Mouse (Mus musculus) embryonic fibroblast, embryonic 13.5 days (primary cell): Measurements from ENCODE around the gene Acad11. TPM values are rescaled to one million over a fixed set of nuclear protein-coding genes. Genes with fewer than 3 reads are reported as not detected.

Source experiments
- H3K27ac ChIP-seq: 2 replicates; pipeline ENCODE4 v1.5.1; 2012; ENCODE audit warnings: low read length, control low read depth, inconsistent platforms; ENCODE audit not compliant: insufficient read depth
- H3K4me1 ChIP-seq: 2 replicates; pipeline ENCODE4 v1.6.1; 2011; ENCODE audit warnings: low read length; ENCODE audit not compliant: control insufficient read depth, insufficient read depth
- H3K4me3 ChIP-seq: 2 replicates; pipeline ENCODE4 v1.5.1; 2011; ENCODE audit warnings: mild to moderate bottlenecking, control low read depth, low read length; ENCODE audit not compliant: insufficient read depth
- CTCF ChIP-seq: IDR thresholded peaks from 2 replicates; pipeline ENCODE4 v1.5.1; 2011; ENCODE audit warnings: mild to moderate bottlenecking, control low read depth, low read length, moderate library complexity, borderline replicate concordance; ENCODE audit not compliant: insufficient read depth
- POLR2A ChIP-seq: IDR thresholded peaks from 2 replicates; pipeline ENCODE4 v1.6.1; 2011; ENCODE audit warnings: low read depth, mild to moderate bottlenecking, control low read depth, low read length, moderate library complexity
- polyA plus RNA-seq: library from polyadenylated mRNA; stranded (reverse); fragments of >200 nt; gene quantifications from 2 replicates; pipeline ENCODE4 v1.2.4, GENCODE M21; 2011; ENCODE audit warnings: low read depth; ENCODE audit not compliant: missing spikeins, insufficient read length

The Acad11 gene
- 14.0 and 14.5 TPM in 2 replicates for polyA plus RNA-seq

- peak within 1 kb of the TSS; percentile 97 for H3K4me3 ChIP-seq
- TF ChIP-seq CTCF (no peak), POLR2A (peak; percentile 91)
- H3K4me1 ChIP-seq = peaks cover 3% of the 10 kb centered on the region; the same call in 1 of the 2 replicates
- H3K27ac ChIP-seq = no peak within 1 kb of the TSS
Observed at GRCm38 (mm10) chr9:104063244-104063961, at the start of gene Acad11. Acad11 (plus strand) TSS chr9:104063377.

GRCm38 (mm10) chr9:104014526-104014925 is 48.7 kb upstream of the Acad11 start:
- Histone ChIP-seq H3K4me3 (no peak overlapping the region), H3K4me1 (no peaks in the 10 kb centered on the region), H3K27ac (no peak overlapping the region)
- TF ChIP-seq CTCF = no peak
- TF ChIP-seq POLR2A = no peak

GRCm38 (mm10) chr9:104021026-104021425 is 42.2 kb upstream of the Acad11 start:
- TF ChIP-seq CTCF (no peak), POLR2A (no peak)
- Histone ChIP-seq H3K4me3 (no peak overlapping the region), H3K27ac (no peak overlapping the region), H3K4me1 (no peaks in the 10 kb centered on the region)

DNA sequence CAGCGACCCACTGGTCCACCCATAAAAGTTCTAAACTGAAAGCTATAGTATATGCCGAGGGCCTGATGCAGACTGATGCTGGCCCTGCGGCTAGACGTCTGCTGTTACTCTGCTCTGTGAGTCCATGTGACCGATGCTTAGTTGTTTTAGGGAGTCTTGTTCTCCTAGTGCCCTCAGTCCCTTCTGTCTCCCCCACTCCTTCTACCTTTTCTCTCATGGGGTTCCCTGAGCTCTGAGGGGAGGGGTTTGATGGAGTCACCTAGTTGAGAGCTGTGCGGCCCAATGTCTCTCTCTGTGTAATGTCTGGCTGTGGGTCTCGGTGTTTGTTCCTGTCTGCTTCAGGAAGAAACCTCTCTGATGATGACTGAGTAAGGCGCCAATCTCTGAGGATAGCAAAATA is 36.0 kb upstream of the Acad11 start:
- TF ChIP-seq CTCF (no peak), POLR2A (no peak)
- no peak overlapping the region for H3K4me3 ChIP-seq
- H3K4me1 ChIP-seq = no peaks in the 10 kb centered on the region
- H3K27ac ChIP-seq = no peak overlapping the region

GRCm38 (mm10) chr9:104029861-104030260 is 33.3 kb upstream of the Acad11 start:
- H3K4me1 ChIP-seq = no peaks in the 10 kb centered on the region
- H3K4me3 ChIP-seq = no peak overlapping the region
- TF ChIP-seq POLR2A = no peak
- no peak for TF ChIP-seq CTCF
- no peak overlapping the region for H3K27ac ChIP-seq

DNA sequence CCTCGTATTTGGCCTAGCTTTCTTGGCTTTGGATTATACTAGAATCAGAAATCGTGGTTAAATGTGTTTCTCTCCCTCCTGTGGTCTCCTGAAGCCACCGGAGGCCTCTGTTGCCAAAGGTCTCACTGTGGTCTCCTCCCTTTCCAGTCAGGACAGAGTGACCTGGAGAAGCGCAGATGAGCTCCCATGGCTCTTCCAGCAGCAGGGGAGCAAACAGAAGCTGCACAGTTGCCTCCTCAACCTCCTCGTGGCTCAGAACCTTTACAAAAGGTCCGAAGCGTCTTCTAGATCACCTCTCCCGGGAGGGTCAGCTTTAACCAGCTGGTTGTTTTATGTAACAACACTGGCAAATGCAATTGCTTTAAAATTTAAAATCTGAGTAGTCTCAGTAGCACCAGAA is 28.9 kb upstream of the Acad11 start:
- no peak overlapping the region for H3K4me3 ChIP-seq
- no peak for TF ChIP-seq CTCF
- no peak for TF ChIP-seq POLR2A

GRCm38 (mm10) chr9:104034718-104035117 is 28.5 kb upstream of the Acad11 start:
- Histone ChIP-seq H3K4me1 (no peaks in the 10 kb centered on the region), H3K27ac (no peak overlapping the region), H3K4me3 (no peak overlapping the region)
- TF ChIP-seq POLR2A (no peak), CTCF (no peak)

More for the DNA sequence above, 28.9 kb upstream of the Acad11 start:
- no peak overlapping the region for H3K27ac ChIP-seq
- H3K4me1 ChIP-seq = no peaks in the 10 kb centered on the region

GRCm38 (mm10) chr9:104035261-104036015 is 27.7 kb upstream of the Acad11 start:
- Histone ChIP-seq H3K27ac (no peak overlapping the region), H3K4me3 (no peak overlapping the region), H3K4me1 (no peaks in the 10 kb centered on the region)
- no peak for TF ChIP-seq POLR2A
- peak; percentile 78; the same call in 1 of the 2 replicates for TF ChIP-seq CTCF

DNA sequence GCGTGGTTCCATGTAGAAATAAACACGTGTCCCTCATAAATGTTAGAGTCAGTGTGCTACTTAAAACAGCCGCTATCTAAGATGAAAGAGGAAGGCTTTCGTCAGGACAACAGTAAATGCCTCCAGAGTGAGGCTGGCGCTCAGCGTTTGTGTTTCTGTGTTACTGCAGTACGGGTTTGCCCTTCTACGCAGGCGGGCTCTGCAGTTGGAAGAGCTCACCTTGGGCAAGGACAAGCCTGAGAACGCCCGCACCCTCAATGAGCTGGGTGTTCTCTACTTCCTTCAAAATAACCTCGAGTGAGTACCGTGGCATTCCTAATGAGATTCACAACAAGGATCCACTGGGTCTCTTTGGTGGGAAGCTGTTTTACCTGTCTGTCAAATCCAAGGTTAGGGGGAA is 24.9 kb upstream of the Acad11 start:
- Histone ChIP-seq H3K4me1 (no peaks in the 10 kb centered on the region), H3K4me3 (no peak overlapping the region), H3K27ac (no peak overlapping the region)
- TF ChIP-seq POLR2A (no peak), CTCF (no peak)

DNA sequence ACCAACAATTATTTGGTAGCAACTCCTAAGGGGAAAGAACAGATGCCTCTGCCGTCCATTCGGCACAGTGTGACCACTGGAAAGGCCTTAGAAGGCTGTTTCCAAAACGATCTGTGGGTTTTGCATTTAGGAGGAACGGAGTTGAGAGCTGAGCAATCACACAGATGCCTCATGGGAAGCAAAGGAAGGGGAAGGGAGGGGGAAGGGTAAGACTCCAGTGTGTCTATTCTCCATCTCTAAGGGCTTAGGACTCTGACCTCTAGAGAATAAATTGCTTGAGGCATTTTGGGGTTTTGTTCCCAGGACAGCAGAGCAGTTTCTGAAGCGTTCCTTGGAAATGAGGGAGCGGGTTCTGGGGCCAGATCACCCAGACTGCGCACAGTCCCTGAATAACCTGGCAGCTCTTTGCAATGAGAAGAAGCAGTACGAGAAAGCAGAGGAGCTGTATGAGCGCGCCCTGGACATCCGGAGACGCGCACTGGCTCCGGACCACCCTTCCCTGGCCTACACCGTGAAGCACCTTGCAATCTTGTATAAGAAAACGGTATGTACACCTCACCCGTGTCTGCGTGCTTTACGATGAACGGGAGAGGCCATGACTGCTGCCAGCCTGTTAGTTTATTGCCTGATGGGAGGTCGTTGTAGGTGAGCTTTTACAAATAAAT is 24.0 kb upstream of the Acad11 start:
- Histone ChIP-seq H3K4me1 (no peaks in the 10 kb centered on the region), H3K4me3 (no peak overlapping the region), H3K27ac (no peak overlapping the region)
- TF ChIP-seq CTCF = no peak
- no peak for TF ChIP-seq POLR2A
